Mouse (Mus musculus) C2C12 (cell line): Measurements from ENCODE around the gene Svs2. TPM values are rescaled to one million over a fixed set of nuclear protein-coding genes. Genes with fewer than 3 reads are reported as not detected.
"Not testable (repeated sequence)": the region's sequence is repeated elsewhere in the genome, so short reads cannot be mapped to it uniquely, and the experiment has no call there.

Source experiments
- H3K27me3 ChIP-seq: one replicate; pipeline ENCODE4 v1.6.1; 2011; ENCODE audit not compliant: control insufficient read depth, insufficient read depth, insufficient read length
- H3K36me3 ChIP-seq: one replicate; pipeline ENCODE4 v1.6.1; 2011; ENCODE audit not compliant: control insufficient read depth, insufficient read depth
- H3K4me3 ChIP-seq: one replicate; pipeline ENCODE4 v1.5.1; 2011; ENCODE audit warnings: mild to moderate bottlenecking, control low read depth; ENCODE audit not compliant: poor library complexity, insufficient read depth, severe bottlenecking
- H3K79me2 ChIP-seq: one replicate; pipeline ENCODE4 v1.6.1; 2011; ENCODE audit not compliant: control insufficient read depth, insufficient read depth
- H3K79me3 ChIP-seq: one replicate; pipeline ENCODE4 v1.6.1; 2011; ENCODE audit warnings: low read depth, control low read depth
- H3ac ChIP-seq: one replicate; pipeline ENCODE3; 2011; ENCODE audit warnings: low read depth; ENCODE audit not compliant: control insufficient read depth, insufficient read length
- CEBPB ChIP-seq: IDR thresholded peaks from one replicate; pipeline ENCODE4 v1.6.1; 2011; ENCODE audit warnings: low read depth, mild to moderate bottlenecking, control low read depth, moderate library complexity
- CTCF ChIP-seq: IDR thresholded peaks from one replicate; pipeline ENCODE4 v1.5.1; 2011; ENCODE audit not compliant: control insufficient read depth, insufficient read depth, insufficient read length
- FOSL1 ChIP-seq: IDR thresholded peaks from one replicate; pipeline ENCODE4 v1.8.0; 2011; ENCODE audit warnings: mild to moderate bottlenecking, low read length; ENCODE audit not compliant: poor library complexity, insufficient read depth, severe bottlenecking
- MAX ChIP-seq: IDR thresholded peaks from one replicate; pipeline ENCODE4 v1.6.1; 2011; ENCODE audit warnings: mild to moderate bottlenecking, control low read depth
- MYOD1 ChIP-seq: IDR thresholded peaks from one replicate; pipeline ENCODE4 v1.6.1; 2011; ENCODE audit warnings: low read depth; ENCODE audit not compliant: control insufficient read depth, insufficient read length
- MYOG ChIP-seq: IDR thresholded peaks from one replicate; pipeline ENCODE4 v1.6.1; 2011; ENCODE audit not compliant: control insufficient read depth, insufficient read length; ENCODE audit errors: extremely low read depth
- USF1 ChIP-seq: IDR thresholded peaks from one replicate; pipeline ENCODE4 v1.6.1; 2011; ENCODE audit warnings: low read depth, mild to moderate bottlenecking, control low read depth, moderate library complexity
- polyA plus RNA-seq: library from polyadenylated mRNA; unstranded; fragments of >200 nt; fragmentation: generic; extraction: Trizol; gene quantifications from one replicate; pipeline ENCODE4 v1.2.1, GENCODE M21; 2012; ENCODE audit warnings: missing spikeins

The Svs2 gene
- polyA plus RNA-seq, 1 experiment = not detected

DNA sequence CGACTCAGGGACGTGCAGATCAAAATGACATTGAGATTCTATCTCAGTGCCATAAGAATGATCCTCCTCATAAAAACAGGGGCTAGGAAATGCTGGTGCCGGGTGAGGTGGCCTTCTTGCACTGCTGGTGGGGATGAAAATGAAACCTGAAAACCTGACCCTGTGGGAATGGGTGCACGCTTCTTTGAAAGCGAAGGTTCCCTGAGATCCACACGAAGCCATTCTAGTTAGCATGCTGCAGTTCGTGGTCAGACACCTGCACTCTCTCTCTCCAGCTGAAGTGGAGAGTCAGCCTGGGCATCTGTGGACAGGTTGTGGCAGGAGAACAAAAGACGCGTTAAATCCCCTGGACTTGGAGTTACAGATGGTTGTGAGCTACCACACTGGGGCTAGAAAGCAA, 19.0 kb downstream of the Svs2 start:
- Histone ChIP-seq H3K79me3 (no peaks in the 10 kb centered on the region), H3K79me2 (no peaks in the 10 kb centered on the region), H3K36me3 (no peaks in the 10 kb centered on the region), H3K4me3 (no peak overlapping the region), H3ac (no peak overlapping the region), H3K27me3 (peaks cover 58% of the 10 kb centered on the region)
- TF ChIP-seq FOSL1 (no peak), MYOG (no peak), MYOD1 (no peak), USF1 (no peak), CTCF (no peak), CEBPB (no peak), MAX (no peak)

DNA sequence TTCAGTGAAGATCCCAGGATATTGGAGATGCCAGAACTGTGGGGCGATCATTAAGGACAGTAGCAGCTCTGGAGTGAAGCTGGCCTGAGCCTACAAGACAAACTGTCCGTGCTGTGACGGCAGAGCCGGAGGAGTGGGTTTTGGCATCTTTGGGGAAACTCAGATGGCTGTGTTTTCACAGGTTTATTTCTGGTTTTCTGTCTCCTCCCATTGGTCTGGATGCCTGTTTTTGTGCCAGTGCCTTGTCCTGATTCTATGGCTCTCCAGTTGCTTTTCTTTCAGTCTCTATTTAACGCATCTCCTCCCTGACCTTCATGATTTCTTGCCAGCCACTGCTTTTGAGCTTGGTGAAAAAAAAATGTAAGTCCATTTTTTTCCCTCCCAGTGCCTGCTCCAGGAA, 25.6 kb downstream of the Svs2 start:
- Histone ChIP-seq H3K79me2 (no peaks in the 10 kb centered on the region), H3K79me3 (no peaks in the 10 kb centered on the region), H3K4me3 (no peak overlapping the region), H3K27me3 (peaks cover 41% of the 10 kb centered on the region), H3ac (no peak overlapping the region), H3K36me3 (no peaks in the 10 kb centered on the region)
- TF ChIP-seq CEBPB = no peak
- no peak for TF ChIP-seq USF1
- TF ChIP-seq FOSL1 = no peak
- no peak for TF ChIP-seq CTCF
- no peak for TF ChIP-seq MYOG
- TF ChIP-seq MAX = no peak
- TF ChIP-seq MYOD1 = no peak

DNA sequence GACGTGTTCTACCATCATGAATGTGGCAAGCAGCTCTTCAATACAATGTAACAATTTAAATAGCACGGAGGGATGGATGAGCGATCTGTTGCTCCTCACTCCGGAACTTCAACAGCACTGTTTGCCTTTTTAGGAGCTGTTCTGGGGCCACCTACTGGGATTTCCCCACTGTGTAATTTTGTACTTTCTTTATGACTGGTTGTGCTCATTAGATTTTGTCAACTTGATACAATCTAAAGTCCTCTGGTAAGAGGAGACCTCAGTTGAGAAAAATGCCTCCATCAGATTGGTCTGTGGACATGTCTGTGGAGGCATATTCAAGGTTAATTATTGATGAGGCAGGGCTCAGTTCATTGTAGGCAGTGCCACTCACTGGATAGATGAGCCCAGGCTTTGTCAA, 27.4 kb downstream of the Svs2 start:
- Histone ChIP-seq H3K4me3 (no peak overlapping the region), H3K27me3 (peaks cover 43% of the 10 kb centered on the region), H3K79me3 (no peaks in the 10 kb centered on the region), H3K79me2 (no peaks in the 10 kb centered on the region), H3ac (no peak overlapping the region), H3K36me3 (no peaks in the 10 kb centered on the region)
- TF ChIP-seq CEBPB = no peak
- no peak for TF ChIP-seq FOSL1
- no peak for TF ChIP-seq CTCF
- TF ChIP-seq USF1 = no peak
- no peak for TF ChIP-seq MYOD1
- TF ChIP-seq MAX = no peak
- TF ChIP-seq MYOG = no peak

DNA sequence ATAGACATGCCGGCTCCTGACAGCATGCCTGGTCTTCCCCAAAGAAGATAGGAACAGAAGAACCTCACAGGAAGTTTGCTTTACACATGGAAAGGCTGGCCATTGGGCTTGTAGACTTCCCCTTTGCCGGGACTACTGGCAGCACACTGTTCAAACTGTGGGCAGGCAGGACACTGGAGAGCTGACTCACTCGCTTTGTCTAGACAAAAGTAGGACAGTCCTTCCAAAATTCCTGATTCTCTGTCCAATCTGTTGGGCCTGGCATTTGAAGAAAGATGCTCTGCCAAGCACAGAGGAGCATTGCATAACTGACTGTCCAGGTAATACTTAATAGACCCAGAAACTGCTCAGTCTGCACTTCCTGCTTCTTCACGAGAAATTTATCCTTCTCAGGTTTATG, 31.6 kb downstream of the Svs2 start:
- H3ac ChIP-seq = no peak overlapping the region
- no peaks in the 10 kb centered on the region for H3K79me3 ChIP-seq
- TF ChIP-seq CEBPB = no peak
- TF ChIP-seq CTCF = no peak
- TF ChIP-seq FOSL1 = no peak
- no peak for TF ChIP-seq MAX
- no peak for TF ChIP-seq USF1
- no peak for TF ChIP-seq MYOD1
- no peak for TF ChIP-seq MYOG
- no peaks in the 10 kb centered on the region for H3K79me2 ChIP-seq
- peaks cover 23% of the 10 kb centered on the region for H3K27me3 ChIP-seq
- H3K4me3 ChIP-seq = no peak overlapping the region
- H3K36me3 ChIP-seq = no peaks in the 10 kb centered on the region

DNA sequence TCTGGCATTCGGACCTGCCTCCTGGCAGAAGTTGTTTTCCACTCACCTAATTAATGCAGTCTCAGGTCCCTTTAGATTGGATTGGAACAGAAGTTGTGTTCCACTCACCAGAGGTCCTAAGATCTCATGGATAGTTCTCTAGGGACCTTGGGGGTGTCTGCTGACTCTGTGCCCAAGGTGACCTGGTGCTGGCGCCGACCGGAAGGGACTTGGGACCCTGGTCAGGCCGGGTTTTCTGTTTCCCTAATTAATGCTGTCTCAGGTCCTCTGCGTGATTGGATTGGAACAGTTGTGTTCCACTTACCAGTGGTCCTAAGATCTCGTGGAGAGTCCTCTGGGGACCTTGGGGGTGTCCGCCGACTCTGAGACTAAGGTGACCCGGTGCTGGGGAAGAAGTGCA, 32.3 kb downstream of the Svs2 start:
- H3K79me2 ChIP-seq, H3K79me3 ChIP-seq, H3K36me3 ChIP-seq, H3K4me3 ChIP-seq, H3ac ChIP-seq: not testable (repeated sequence)
- H3K27me3 ChIP-seq = peaks cover 23% of the 10 kb centered on the region

DNA sequence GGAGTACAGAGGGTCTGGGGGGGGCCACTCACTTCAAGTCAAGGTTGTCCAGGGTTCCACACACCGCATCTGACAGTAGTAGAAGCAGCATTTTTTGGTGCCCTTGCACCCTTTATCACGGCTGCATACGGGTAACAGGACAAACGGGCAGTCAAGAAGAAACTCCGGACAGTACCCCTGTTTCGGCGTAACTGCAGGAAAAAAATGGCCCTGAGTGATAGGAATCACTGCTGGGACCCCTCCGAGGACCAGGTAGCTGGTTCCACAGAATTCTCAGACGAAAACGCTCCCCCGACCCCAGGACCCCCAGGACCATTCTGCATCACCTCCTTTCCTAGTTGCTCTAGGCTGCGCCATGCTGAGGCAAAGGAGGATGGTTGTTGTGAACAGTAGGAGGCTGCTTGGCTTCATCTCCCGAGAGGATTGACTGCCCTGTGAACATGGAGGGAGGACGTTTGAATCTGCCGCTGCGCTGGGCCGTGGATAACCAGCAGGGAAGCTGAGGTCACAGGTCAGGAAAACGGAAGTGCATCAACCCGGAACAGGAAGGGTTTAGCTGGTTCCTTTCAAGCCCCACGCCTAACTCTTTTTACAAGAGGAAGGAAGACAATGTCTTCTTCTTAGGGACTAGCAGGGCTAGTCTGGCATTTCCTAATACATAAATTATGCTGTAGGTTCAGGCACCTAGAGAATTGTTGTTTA, 38.5 kb downstream of the Svs2 start, which contains the start of gene Wfdc15a:
TSS of gene Wfdc15a (minus strand) at position 505 of the 702 bp plus-strand sequence.
- no peak for TF ChIP-seq FOSL1
- no peak for TF ChIP-seq CTCF
- TF ChIP-seq USF1 = no peak
- no peak for TF ChIP-seq MYOD1
- TF ChIP-seq MAX = no peak
- TF ChIP-seq CEBPB = no peak
- TF ChIP-seq MYOG = no peak

More for the DNA sequence above, 38.5 kb downstream of the Svs2 start, which contains the start of gene Wfdc15a:
- peaks cover 23% of the 10 kb centered on the region for H3K27me3 ChIP-seq
- H3K79me3 ChIP-seq = no peaks in the 10 kb centered on the region
- no peak within 1 kb of the TSS for H3ac ChIP-seq
- H3K79me2 ChIP-seq = no peaks in the 10 kb centered on the region
- no peak within 1 kb of the TSS for H3K4me3 ChIP-seq
- H3K36me3 ChIP-seq = no peaks in the 10 kb centered on the region
